Mouse (Mus musculus) cerebellum, postnatal 10 days (tissue): ENCODE results near the gene Cyp2t4.

ENCODE experiments used
- DNase-seq, 2 experiments: peaks; one replicate each; pipeline ENCODE4 v3.0.0; 2021; ENCODE audit warnings: mixed read lengths in 2 of 2

Gene Cyp2t4

GRCm38 (mm10) chr7:27161744-27162143 lies 8.2 kb downstream of the Cyp2t4 start:
- DNase-seq: no peak

- no peak for DNase-seq
Measured at GRCm38 (mm10) chr7:27162780-27163449, 9.4 kb downstream of the Cyp2t4 start.

DNA sequence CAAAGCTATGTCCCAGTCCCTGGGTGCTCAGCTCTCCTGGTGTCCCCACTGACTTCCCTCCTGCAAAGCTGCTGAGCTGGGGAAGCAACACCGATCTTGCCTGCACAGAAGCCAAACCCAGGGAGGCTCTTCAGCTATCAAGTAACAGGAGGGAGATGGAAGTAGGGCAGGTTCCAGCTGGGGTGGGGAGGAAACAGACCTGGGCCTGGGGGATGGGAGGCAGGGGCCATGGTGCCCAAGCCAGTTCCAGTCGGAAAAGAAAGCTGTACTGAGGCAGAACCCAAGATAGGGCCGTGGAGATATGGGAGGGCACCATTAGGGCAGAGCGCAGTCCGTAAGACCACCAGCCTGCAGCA lies 9.9 kb downstream of the Cyp2t4 start:
- DNase-seq: peak; percentile 40 to 45

GRCm38 (mm10) chr7:27164112-27164947 lies 10.8 kb downstream of the Cyp2t4 start:
- DNase-seq: peak; percentile 51 to 56

DNA sequence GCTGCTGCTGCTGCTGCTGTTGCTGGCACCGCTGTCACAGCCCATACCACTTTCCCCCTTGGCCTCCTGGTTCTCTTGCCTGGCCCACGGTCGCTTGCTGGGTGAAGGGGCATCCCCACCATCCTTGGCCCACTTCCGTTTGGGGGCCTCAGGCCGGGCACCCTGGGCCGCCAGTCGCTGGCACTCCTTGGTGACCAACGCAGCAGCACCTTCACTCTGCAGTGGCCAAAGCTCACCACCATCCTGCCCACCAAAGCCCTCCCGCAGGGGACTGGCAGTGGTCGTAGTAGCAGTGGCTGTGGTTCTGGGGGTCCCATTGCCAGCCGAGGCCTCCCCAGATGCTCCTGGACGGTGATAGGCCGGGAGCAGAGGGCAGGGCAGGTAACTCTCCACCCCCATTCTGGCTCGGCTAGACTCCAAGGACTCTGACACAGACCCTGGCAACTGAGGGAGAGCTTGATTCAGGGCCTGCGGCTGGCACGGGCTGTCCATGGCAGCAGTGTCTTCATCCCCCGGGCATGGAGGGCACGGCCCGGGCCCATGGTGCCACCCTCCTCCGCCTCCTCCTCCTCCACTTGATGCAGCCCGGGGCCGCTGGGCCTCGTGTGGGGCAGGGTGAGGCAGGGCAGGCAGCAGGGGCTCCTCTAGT lies 11.6 kb downstream of the Cyp2t4 start:
- DNase-seq: peak; percentile 85 to 87

DNA sequence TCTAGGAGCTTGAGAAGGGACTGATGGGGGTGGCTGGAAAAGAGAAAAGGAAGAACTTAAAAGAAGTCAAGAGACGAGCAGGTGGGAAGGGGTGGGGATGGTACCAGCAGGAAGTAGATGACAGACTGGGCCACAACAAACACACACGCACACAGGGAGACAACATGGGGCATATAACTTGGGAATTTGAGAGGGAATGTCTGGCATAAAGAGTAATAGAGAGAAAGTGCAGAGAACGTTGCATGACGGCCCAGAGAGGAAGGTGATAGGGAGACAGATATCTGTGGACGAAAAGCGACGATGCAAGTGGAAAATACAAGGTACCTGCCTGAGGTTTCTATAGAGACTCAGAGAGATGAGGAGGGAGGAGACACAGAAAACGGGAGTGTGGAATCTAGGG lies 12.2 kb downstream of the Cyp2t4 start:
- no peak for DNase-seq

GRCm38 (mm10) chr7:27166229-27166613 lies 12.7 kb downstream of the Cyp2t4 start:
- peak; percentile 90 to 91 for DNase-seq

DNA sequence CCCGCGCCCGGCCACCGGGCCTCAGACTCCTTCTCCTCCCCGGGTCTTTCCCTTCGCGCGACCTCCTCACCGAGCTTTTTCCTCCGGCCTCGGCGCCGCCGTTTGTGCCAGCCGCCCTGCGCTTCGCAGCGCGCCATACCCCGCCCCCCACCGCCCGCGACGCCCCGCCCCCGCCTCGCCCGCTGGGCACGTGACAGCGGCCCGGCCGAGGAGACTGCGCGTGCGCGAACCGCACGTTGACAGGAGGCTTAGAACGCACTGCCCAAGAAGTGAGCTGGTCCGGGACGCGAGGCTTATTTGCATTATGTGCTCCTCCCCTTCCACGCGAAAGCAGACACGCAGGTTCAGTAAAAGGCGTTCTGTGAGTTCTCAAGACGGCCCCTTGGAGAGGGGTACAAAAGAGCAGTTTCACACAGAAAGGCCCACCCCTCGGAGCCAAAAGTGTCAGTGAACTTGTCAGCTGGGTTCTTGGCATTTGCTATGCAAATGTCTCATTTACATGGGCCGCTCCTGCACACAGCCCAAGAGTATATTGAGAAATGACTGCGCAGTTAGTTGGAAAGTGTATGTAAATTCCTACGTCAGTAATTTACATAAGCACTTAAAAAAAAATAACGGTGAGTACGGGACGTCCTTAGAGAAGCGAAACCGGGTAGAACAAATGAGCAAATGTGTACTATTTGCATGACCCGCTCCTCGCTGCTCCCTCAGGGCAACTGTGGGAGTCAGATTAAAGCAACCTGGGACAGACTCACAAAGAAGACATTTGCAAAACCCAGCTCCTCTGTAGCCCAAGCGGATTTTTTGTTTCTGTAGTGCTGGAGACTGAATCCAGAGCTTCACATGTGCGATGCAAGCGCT lies 13.3 kb downstream of the Cyp2t4 start, which contains the start of gene Egln2:
TSS of gene Egln2 (minus strand) at position 189 of the 861 bp plus-strand sequence.
- peak; percentile 98 for DNase-seq

GRCm38 (mm10) chr7:27167475-27168094 lies 14.1 kb downstream of the Cyp2t4 start:
- DNase-seq: no peak

- no peak for DNase-seq
Measured at GRCm38 (mm10) chr7:27168371-27168770, 14.9 kb downstream of the Cyp2t4 start.

- no peak for DNase-seq
Measured at GRCm38 (mm10) chr7:27170981-27171380, 17.5 kb downstream of the Cyp2t4 start.

GRCm38 (mm10) chr7:27174496-27174895 lies 21.0 kb downstream of the Cyp2t4 start:
- DNase-seq: no peak

GRCm38 (mm10) chr7:27174896-27175295 lies 21.4 kb downstream of the Cyp2t4 start:
- no peak for DNase-seq

GRCm38 (mm10) chr7:27177942-27178323 lies 24.4 kb downstream of the Cyp2t4 start:
- no peak for DNase-seq

GRCm38 (mm10) chr7:27178324-27179216 lies 25.1 kb downstream of the Cyp2t4 start, which contains the start of gene Rab4b:
Rab4b (minus strand) TSS chr7:27178896.
- DNase-seq: peak; percentile 99 to 100

DNA sequence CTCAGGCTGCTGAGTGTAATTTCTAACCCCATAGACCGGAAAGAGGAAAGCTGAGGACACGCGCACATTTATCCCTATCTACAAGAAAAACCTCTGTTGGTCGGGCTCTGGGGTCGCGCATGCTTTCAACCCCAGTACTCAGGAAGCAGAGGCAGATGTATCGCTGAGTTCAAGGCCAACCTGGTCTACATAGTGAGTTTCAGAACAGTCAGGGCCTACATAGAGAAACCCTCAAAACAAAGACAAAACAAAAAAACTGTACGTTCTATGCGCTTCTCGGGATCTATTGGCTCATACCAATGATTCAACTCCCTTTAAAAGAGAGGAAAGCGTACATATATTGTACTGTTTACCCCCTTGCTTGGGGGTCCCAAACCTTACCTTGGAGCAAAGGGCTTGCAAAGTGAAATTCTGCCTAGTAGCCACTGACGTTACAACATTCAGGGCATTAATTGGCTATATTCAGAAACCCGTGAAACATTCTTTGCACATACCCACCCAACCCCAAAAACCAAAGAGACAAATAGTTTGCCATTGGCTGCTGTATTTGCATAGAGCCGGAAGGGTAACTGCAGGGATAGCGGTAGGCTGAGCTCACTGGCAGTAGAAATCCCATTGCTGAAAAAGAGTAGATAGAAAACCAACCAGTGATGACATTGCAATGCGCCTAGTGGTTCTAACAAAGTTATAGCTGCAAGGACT lies 25.9 kb downstream of the Cyp2t4 start:
- DNase-seq: no peak

- peak; percentile 84 to 88 for DNase-seq
Measured at GRCm38 (mm10) chr7:27180036-27180435, 26.5 kb downstream of the Cyp2t4 start.

DNA sequence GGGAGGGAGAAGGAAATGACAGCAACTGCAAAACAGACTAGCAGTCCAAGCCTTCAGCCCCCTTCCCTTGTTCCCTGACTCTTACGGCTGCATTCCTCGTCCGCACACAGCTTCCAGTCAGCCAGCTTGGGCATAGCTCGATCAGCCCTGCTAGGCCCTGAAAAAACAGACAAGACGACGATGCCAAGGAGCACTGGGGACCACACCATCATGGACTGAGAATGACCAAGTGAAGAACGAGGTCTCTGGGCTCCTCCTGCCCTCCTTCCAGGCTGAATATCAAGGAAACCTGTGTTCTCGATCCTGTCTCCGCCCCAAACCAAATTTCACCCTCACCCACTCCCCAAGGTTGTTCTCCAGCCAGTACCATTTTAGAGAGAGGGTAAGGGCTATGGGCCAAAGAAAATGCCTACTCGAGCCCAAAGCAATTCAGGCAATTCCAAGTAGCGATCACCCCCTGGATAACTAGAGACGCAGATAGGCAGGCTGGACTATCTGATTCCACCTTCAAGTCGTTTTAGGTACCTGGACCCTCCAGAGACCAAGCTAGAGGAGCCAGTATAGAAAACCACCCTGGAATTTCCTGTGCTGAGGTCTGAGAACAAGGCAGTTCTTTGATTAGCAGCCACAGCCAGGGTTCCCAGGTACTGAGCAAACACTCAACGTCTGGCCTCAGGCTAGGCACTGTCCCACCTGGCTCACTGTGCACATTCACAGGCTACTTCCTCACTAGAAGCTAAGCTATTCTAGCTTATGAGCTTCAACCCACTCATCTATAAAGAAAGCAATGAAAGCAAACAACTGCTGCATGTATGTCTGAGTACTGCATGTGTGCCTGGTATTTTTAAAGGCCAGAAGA lies 27.6 kb downstream of the Cyp2t4 start, which contains the start of the genes Gm21983 and Mia:
TSS of gene Gm21983 (minus strand) at position 250 of the 859 bp plus-strand sequence.
TSS of gene Mia (minus strand) at position 321 of the 859 bp plus-strand sequence.
- peak; percentile 83 for DNase-seq

- DNase-seq: peak; percentile 56 to 57
Measured at GRCm38 (mm10) chr7:27182498-27182897, 29.0 kb downstream of the Cyp2t4 start.
